Mouse (Mus musculus) ES-E14 (cell line): ENCODE measurements around the gene Aatf. TPM values are rescaled to one million over a fixed set of nuclear protein-coding genes. Genes with fewer than 3 reads are reported as not detected.

Experiments used
- DNase-seq: peaks from one replicate; pipeline ENCODE4 v3.0.0-alpha.2; 2013; ENCODE audit warnings: low read depth, low spot score
- H3K27ac ChIP-seq: 2 replicates; pipeline ENCODE4 v1.5.1; 2012; ENCODE audit warnings: low read depth, mild to moderate bottlenecking, low read length, moderate library complexity, mixed read lengths; ENCODE audit not compliant: poor library complexity, insufficient read depth, severe bottlenecking
- H3K36me3 ChIP-seq: 2 replicates; pipeline ENCODE4 v1.6.1; 2012; ENCODE audit warnings: mild to moderate bottlenecking, low read length, moderate library complexity, mixed read lengths; ENCODE audit not compliant: control insufficient read depth, poor library complexity, insufficient read depth, severe bottlenecking
- H3K4me1 ChIP-seq, 2 experiments: fragments of 150-350 bp in 1 of 2; sonication (generic) in 1 of 2; 2 replicates each; pipeline ENCODE4 v1.6.1; 2012; ENCODE audit warnings: low read length in 2 of 2, mild to moderate bottlenecking in 1 of 2, mixed read lengths in 1 of 2; ENCODE audit not compliant: control insufficient read depth in 2 of 2, insufficient read depth in 2 of 2, poor library complexity in 1 of 2
- H3K4me3 ChIP-seq, 2 experiments: fragments of 150-350 bp in 1 of 2; sonication (generic) in 1 of 2; 2 replicates each; pipeline ENCODE4 v1.5.1; 2012; ENCODE audit warnings: low read length in 2 of 2, low read depth in 1 of 2, mild to moderate bottlenecking in 1 of 2, mixed read lengths in 1 of 2; ENCODE audit not compliant: insufficient read depth in 1 of 2, poor library complexity in 1 of 2, severe bottlenecking in 1 of 2
- H3K9ac ChIP-seq: 2 replicates; pipeline ENCODE4 v1.6.1; 2012; ENCODE audit warnings: low read depth, mild to moderate bottlenecking, low read length, mixed read lengths; ENCODE audit not compliant: poor library complexity, insufficient read depth, severe bottlenecking
- H3K9me3 ChIP-seq: fragments of 150-350 bp; sonication (generic); 2 replicates; pipeline ENCODE4 v1.6.1; 2012; ENCODE audit warnings: low read depth, mild to moderate bottlenecking, low read length; ENCODE audit not compliant: control insufficient read depth, insufficient read depth
- CHD2 ChIP-seq: IDR thresholded peaks from 2 replicates; pipeline ENCODE4 v1.6.1; 2014; ENCODE audit warnings: mild to moderate bottlenecking, low read depth, low read length, inconsistent platforms
- HCFC1 ChIP-seq: IDR thresholded peaks from 2 replicates; pipeline ENCODE4 v1.6.1; 2012; ENCODE audit warnings: low read length, inconsistent platforms, borderline replicate concordance; ENCODE audit not compliant: insufficient read depth
- MAFK ChIP-seq: IDR thresholded peaks from 2 replicates; pipeline ENCODE4 v1.6.1; 2014; ENCODE audit warnings: mild to moderate bottlenecking, low read depth, low read length, inconsistent platforms; ENCODE audit not compliant: insufficient read depth
- ZC3H11A ChIP-seq: IDR thresholded peaks from 2 replicates; pipeline ENCODE4 v1.6.1; 2012; ENCODE audit warnings: low read depth, mild to moderate bottlenecking, inconsistent platforms, low read length, borderline replicate concordance
- ZNF384 ChIP-seq: IDR thresholded peaks from 2 replicates; pipeline ENCODE4 v1.6.1; 2012; ENCODE audit warnings: low read depth, low read length, inconsistent platforms
- in situ Hi-C, 2 experiments: fragments of 600-800 bp; cut with MboI; formaldehyde crosslinking; loops; one replicate each; pipeline ENCODE4 v1.15.1; 2025; ENCODE audit warnings: low sequenced_read_pairs in 2 of 2, inconsistent platforms in 1 of 2; ENCODE audit not compliant: unreplicated experiment in 2 of 2
- total RNA-seq: library from RNA; depleted of rRNA; stranded (reverse); fragments of 300-350 nt; gene quantifications from 2 replicates; pipeline ENCODE4 v1.2.3, GENCODE M21; 2012

Aatf gene
- total RNA-seq, 1 experiment, result 55.5 TPM

GRCm38 (mm10) chr11:84529797-84530703 is 16.7 kb upstream of the Aatf start:
- no peak for DNase-seq
- Histone ChIP-seq H3K36me3 (no peaks in the 10 kb centered on the region), H3K9me3 (no peaks in the 10 kb centered on the region), H3K4me1 (peaks cover 0 to 4% of the 10 kb centered on the region in 2 experiments; a peak in 1 of 4 replicates), H3K4me3 (no peak overlapping the region), H3K27ac (no peak overlapping the region), H3K9ac (no peak overlapping the region)
- TF ChIP-seq ZNF384, result no peak
- no peak for TF ChIP-seq ZC3H11A
- no peak for TF ChIP-seq CHD2
- no peak for TF ChIP-seq MAFK
- TF ChIP-seq HCFC1, result no peak
- in situ Hi-C loops, result loop anchor here (5.0 to 10.0 kb wide), 3 partner anchors 105 to 1362 kb away; partner anchors contain the start of gene Hnf1b (in 2 of the 2)

- H3K9ac ChIP-seq, result no peak overlapping the region
- H3K4me1 ChIP-seq, result peaks cover 0 to 4% of the 10 kb centered on the region in 2 experiments; a peak in 1 of 4 replicates
- TF ChIP-seq ZC3H11A, result no peak
- TF ChIP-seq HCFC1, result no peak
- TF ChIP-seq MAFK, result no peak
- no peak for TF ChIP-seq ZNF384
- no peak for TF ChIP-seq CHD2
- H3K27ac ChIP-seq, result no peak overlapping the region
- no peaks in the 10 kb centered on the region for H3K36me3 ChIP-seq
- no peaks in the 10 kb centered on the region for H3K9me3 ChIP-seq
- peak overlapping the region in 1 of 2 experiments; percentile 5; a peak in 1 of 4 replicates for H3K4me3 ChIP-seq
- DNase-seq, result no peak
- in situ Hi-C loops, result loop anchor here (5.0 to 10.0 kb wide), 3 partner anchors 106 to 1363 kb away; partner anchors contain the start of gene Hnf1b (in 2 of the 2)
Measured at GRCm38 (mm10) chr11:84529143-84529755, 15.9 kb upstream of the Aatf start.

GRCm38 (mm10) chr11:84526976-84527860 is 13.9 kb upstream of the Aatf start:
- Histone ChIP-seq H3K36me3 (no peaks in the 10 kb centered on the region), H3K9ac (no peak overlapping the region), H3K4me3 (no peak overlapping the region), H3K9me3 (no peaks in the 10 kb centered on the region), H3K27ac (no peak overlapping the region), H3K4me1 (peaks cover 0 to 4% of the 10 kb centered on the region in 2 experiments; a peak in 1 of 4 replicates)
- no peak for DNase-seq
- TF ChIP-seq CHD2, result no peak
- TF ChIP-seq ZNF384, result no peak
- no peak for TF ChIP-seq ZC3H11A
- TF ChIP-seq MAFK, result no peak
- TF ChIP-seq HCFC1, result no peak
- in situ Hi-C loops, result loop anchor here (5.0 to 10.0 kb wide), 3 partner anchors 108 to 1365 kb away; partner anchors contain the start of gene Hnf1b (in 2 of the 2)

- Histone ChIP-seq H3K27ac (no peak overlapping the region), H3K4me1 (peaks cover 0 to 4% of the 10 kb centered on the region in 2 experiments; a peak in 1 of 4 replicates)
- in situ Hi-C loops, result loop anchor here (5.0 to 10.0 kb wide), 3 partner anchors 108 to 1366 kb away; partner anchors contain the start of gene Hnf1b (in 2 of the 2)
Measured at GRCm38 (mm10) chr11:84526451-84526850, 13.1 kb upstream of the Aatf start.

More at GRCm38 (mm10) chr11:84526451-84526850, 13.1 kb upstream of the Aatf start:
- no peaks in the 10 kb centered on the region for H3K36me3 ChIP-seq
- no peaks in the 10 kb centered on the region for H3K9me3 ChIP-seq
- DNase-seq, result no peak
- no peak overlapping the region for H3K9ac ChIP-seq
- peak overlapping the region; percentile 45 to 58; a peak in 2 of 4 replicates for H3K4me3 ChIP-seq
- no peak for TF ChIP-seq ZNF384
- TF ChIP-seq ZC3H11A, result no peak
- TF ChIP-seq HCFC1, result no peak
- TF ChIP-seq CHD2, result no peak
- TF ChIP-seq MAFK, result no peak
